In the genomic region with DNA sequence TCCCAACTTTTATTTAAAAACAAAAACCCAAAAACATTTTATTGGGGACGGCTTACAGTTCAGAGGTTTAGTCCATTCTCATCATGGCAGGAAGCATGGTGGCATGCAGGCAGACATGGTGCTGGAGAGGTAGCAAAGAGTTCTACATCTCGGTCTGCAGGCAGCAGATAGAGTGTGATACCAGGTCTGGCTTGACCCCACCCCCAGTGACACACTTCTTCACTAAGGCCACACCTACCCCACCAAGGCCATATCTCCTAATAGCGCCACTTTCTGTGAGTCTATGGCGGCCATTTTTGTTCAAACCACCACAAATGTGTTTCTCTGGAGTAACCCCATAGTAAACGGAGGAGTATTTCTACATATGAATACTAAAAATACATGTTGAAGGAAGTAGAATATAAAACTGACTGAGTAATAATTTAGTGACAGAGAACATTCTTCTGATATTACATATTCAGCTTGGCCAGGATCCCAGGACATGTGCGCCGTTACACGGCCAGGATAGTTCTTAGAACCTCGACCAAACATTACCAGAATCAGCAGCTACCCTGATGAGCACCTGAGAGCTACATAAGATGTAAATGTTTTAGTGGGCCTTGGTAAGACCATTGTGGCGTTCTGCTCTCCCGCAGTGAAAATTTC, we compare ENCODE assay signal across 25 mouse cellular contexts. TPM values are rescaled to one million over a fixed set of nuclear protein-coding genes. Genes with fewer than 3 reads are reported as not detected.
DNase-seq lines count a peak whose midpoint lies in the region; ATAC-seq and TF ChIP-seq lines count a peak whose summit lies in the region.
"Had no signal": no experiment of that assay in that cellular context is flagged by ENCODE, and none has a peak within 500 bp of the region (broad histone marks: within the 10 kb centered on the region; RNA-seq: fewer than 3 reads in every experiment).

No protein-coding gene starts in this region.

- no peak for TF ChIP-seq CTCF in layer of hippocampus, adult 2 months (conservative IDR thresholded peaks at IDR 0.05)

- H3K36me3 ChIP-seq in liver, embryonic 15.5 days (replicated peaks) = no peaks in the 10 kb centered on the region
- H3K36me3 ChIP-seq: heart, embryonic 13.5 days; hindbrain, embryonic 10.5 days; hindbrain, embryonic 15.5 days; limb, embryonic 15.5 days; midbrain, embryonic 15.5 days had no signal

- H3K27ac ChIP-seq in layer of hippocampus, adult 2 months = peak overlapping the region; percentile 36; the same call in 1 of the 2 replicates
- no peak overlapping the region for H3K27ac ChIP-seq in liver, embryonic 15.5 days (replicated peaks)
- H3K27ac ChIP-seq: heart, embryonic 13.5 days; hindbrain, embryonic 10.5 days; hindbrain, embryonic 15.5 days; limb, embryonic 15.5 days; macrophage; midbrain, embryonic 15.5 days had no signal

- H3K27me3 ChIP-seq in liver, embryonic 15.5 days = no peaks in the 10 kb centered on the region
- H3K27me3 ChIP-seq: heart, embryonic 13.5 days; hindbrain, embryonic 15.5 days; limb, embryonic 15.5 days; midbrain, embryonic 15.5 days had no signal

- no peak overlapping the region for H3K9ac ChIP-seq in liver, embryonic 15.5 days
- H3K9ac ChIP-seq: forebrain, postnatal 0 days; heart, embryonic 13.5 days; hindbrain, embryonic 15.5 days; limb, embryonic 15.5 days; midbrain, embryonic 15.5 days had no signal

- peak; percentile 73 for ATAC-seq in liver, embryonic 15.5 days (ENCODE audit: insufficient read depth)
- ATAC-seq: forebrain, postnatal 0 days; inflammation-experienced regulatory T-cells, adult 6 months; midbrain, embryonic 15.5 days had no signal

- no peaks in the 10 kb centered on the region for H3K9me3 ChIP-seq in liver, embryonic 15.5 days (replicated peaks)
- H3K9me3 ChIP-seq: heart, embryonic 13.5 days; hindbrain, embryonic 10.5 days; hindbrain, embryonic 15.5 days; limb, embryonic 15.5 days; midbrain, embryonic 15.5 days had no signal

- no peak for DNase-seq in layer of hippocampus, adult 2 months (ENCODE audit: low spot score in 2 of 2)
- no peak for DNase-seq in layer of hippocampus, postnatal 10 days (ENCODE audit: low spot score in 2 of 2)
- DNase-seq in 3T3-L1 (ENCODE audit: low read depth, low spot score) = peak; percentile 16
- DNase-seq in R1 (ENCODE audit: low read depth, low spot score) = peak; percentile 37
- DNase-seq in cerebellum, adult 9-10 months = no peak
- DNase-seq in retina, postnatal 1 day = no peak
- DNase-seq: adrenal gland, adult 8-10 months; B cell, adult 2 months; cerebellum, adult 8-10 months; cerebellum, postnatal 36 days; forebrain, postnatal 0 days; heart, postnatal 10 days; kidney, adult 2 months; kidney, postnatal 25 days; lung, adult 2 months; lung, postnatal 10 days; thymus, postnatal 4 days had no signal

- WGBS in liver, embryonic 15.5 days (ENCODE audit: insufficient replicate concordance) = 76% methylated on average over 11 of the region's 11 CpGs

- no peak overlapping the region for H3K4me3 ChIP-seq in layer of hippocampus, adult 2 months
- H3K4me3 ChIP-seq in liver, embryonic 15.5 days (replicated peaks) = no peak overlapping the region
- H3K4me3 ChIP-seq: heart, embryonic 13.5 days; hindbrain, embryonic 10.5 days; hindbrain, embryonic 15.5 days; limb, embryonic 15.5 days; midbrain, embryonic 15.5 days had no signal

- no peak overlapping the region for H3K4me2 ChIP-seq in liver, embryonic 15.5 days
- H3K4me2 ChIP-seq: heart, embryonic 13.5 days; hindbrain, embryonic 15.5 days; limb, embryonic 15.5 days; midbrain, embryonic 15.5 days had no signal

- H3K4me1 ChIP-seq in liver, embryonic 15.5 days (replicated peaks) = no peaks in the 10 kb centered on the region; the same call in 1 of the 2 replicates
- H3K4me1 ChIP-seq: hindbrain, embryonic 10.5 days; limb, embryonic 15.5 days; midbrain, embryonic 15.5 days had no signal

RNA-seq across cellular contexts. Expression of gene Stn1, which starts 11.2 kb away (rescaled TPM):
- total RNA-seq in layer of hippocampus, adult 2 months (2021) = 10 to 100 TPM; 22.6 to 23.8 TPM
- total RNA-seq in layer of hippocampus, postnatal 10 days (2021) = 10 to 100 TPM; 20.1 to 23.9 TPM
- polyA plus RNA-seq in liver, embryonic 15.5 days (2015; fragmentation: Nextera tagmentation; extraction: Ambion mirVana) = 8.4 and 8.7 TPM in 2 replicates

RNA-seq across cellular contexts. Expression of gene Slk, which starts 30.9 kb away (rescaled TPM):
- 10 to 100 TPM; 63.7 to 69.4 TPM for total RNA-seq in layer of hippocampus, adult 2 months (2021)
- total RNA-seq in layer of hippocampus, postnatal 10 days (2021) = 10 to 100 TPM; 40.0 to 44.3 TPM
- 5.4 and 6.5 TPM in 2 replicates for polyA plus RNA-seq in liver, embryonic 15.5 days (2015; fragmentation: Nextera tagmentation; extraction: Ambion mirVana)

Comparison
In these comparisons a context has a peak if more than half of its experiments do, and no peak if none do; other contexts are left out.
1. DNase-seq: peak in 3T3-L1 (single experiment) and R1 (single experiment); none in layer of hippocampus, adult 2 months (0 of 2), layer of hippocampus, postnatal 10 days (0 of 2), cerebellum, adult 9-10 months (single experiment) and retina, postnatal 1 day (single experiment).